Comparison of ENCODE assay signal across 8 mouse cellular contexts in genomic region chr14:32388196-32388595, GRCm38 (mm10). TPM values are rescaled to one million over a fixed set of nuclear protein-coding genes. Genes with fewer than 3 reads are reported as not detected.
DNase-seq lines count a peak whose midpoint lies in the region.

TSS of gene 1700024G13Rik (minus strand) at chr14:32388391.

- under 1% methylated on average over 13 of the region's 13 CpGs for WGBS in midbrain, embryonic 10.5 days

- peak within 1 kb of the TSS; percentile 40 for H3K4me3 ChIP-seq in midbrain, embryonic 10.5 days

- peaks cover 11% of the 10 kb centered on the region for H3K4me1 ChIP-seq in midbrain, embryonic 10.5 days

- no peaks in the 10 kb centered on the region for H3K36me3 ChIP-seq in midbrain, embryonic 10.5 days

- peaks cover 13% of the 10 kb centered on the region for H3K27me3 ChIP-seq in midbrain, embryonic 10.5 days (ENCODE audit: low read depth, poor library complexity, severe bottlenecking)

- DNase-seq in R1 (ENCODE audit: low read depth, low spot score): peak; percentile 95
- peak; percentile 56 for DNase-seq in embryo, embryonic 11.5 days (ENCODE audit: low read depth, low spot score)
- DNase-seq in heart, postnatal 10 days: peak; percentile 55 to 64
- DNase-seq in kidney, postnatal 36 days: peak; percentile 60 to 82
- DNase-seq in midbrain, embryonic 10.5 days (ENCODE audit: low spot score): peak; percentile 85
- DNase-seq in thymus, adult 18-20 months: peak; percentile 5 to 7
- DNase-seq in left cerebral cortex, adult 8-10 months (ENCODE audit: low spot score in 2 of 2): no peak
- no peak for DNase-seq in T-cell, adult 2 months (ENCODE audit: low spot score)

- intact Hi-C loops in heart, postnatal 10 days (cut with DNase I): no loop called here

- no peaks in the 10 kb centered on the region for H3K9me3 ChIP-seq in midbrain, embryonic 10.5 days (replicated peaks)

- H3K27ac ChIP-seq in midbrain, embryonic 10.5 days (replicated peaks): no peak within 1 kb of the TSS

RNA-seq across cellular contexts. Expression of gene 1700024G13Rik, which starts in this region (rescaled TPM):
- total RNA-seq in heart, postnatal 10 days (2021): not detected
- not detected in 2 replicates for polyA plus RNA-seq in midbrain, embryonic 10.5 days (2016; fragmentation: Nextera tagmentation; extraction: Ambion mirVana)
- total RNA-seq in left cerebral cortex, adult 8-10 months (2022): under 1 TPM in 1 of 4 experiments, not detected in 3; 0.89 TPM

Comparison
In these comparisons a context has a peak if more than half of its experiments do, and no peak if none do; other contexts are left out.
1. Peak in DNase-seq in heart, postnatal 10 days; RNA of the gene not detected or under 1 TPM.
2. Peak in DNase-seq and H3K4me3 ChIP-seq in midbrain, embryonic 10.5 days; RNA of the gene not detected or under 1 TPM.
3. DNase-seq: peak in R1 (single experiment), embryo, embryonic 11.5 days (single experiment), kidney, postnatal 36 days (2 of 2) and thymus, adult 18-20 months (2 of 2); none in left cerebral cortex, adult 8-10 months (0 of 2) and T-cell, adult 2 months (single experiment).